Mouse (Mus musculus): Measurements from ENCODE around the gene Sfxn2. TPM values are rescaled to one million over a fixed set of nuclear protein-coding genes. Genes with fewer than 3 reads are reported as not detected.
"Not testable (repeated sequence)": the region's sequence is repeated elsewhere in the genome, so short reads cannot be mapped to it uniquely, and the experiment has no call there.

Sfxn2 gene
- polyA plus RNA-seq, 1 experiment from 2014 or later = 9.4 TPM

- Histone ChIP-seq H3K4me2 (replicated peaks; ENCODE audit: low read depth) (no peak overlapping the region), H3K9me3 (ENCODE audit: control insufficient read depth, low read length) (no peaks in the 10 kb centered on the region), H3K9ac (ENCODE audit: low read length) (no peak overlapping the region), H3K36me3 (ENCODE audit: control insufficient read depth, insufficient read depth, low read length) (no peaks in the 10 kb centered on the region), H3K27ac (replicated peaks) (peak overlapping the region; percentile 25; the same call in 1 of the 2 replicates), H3K4me1 (replicated peaks; ENCODE audit: control insufficient read depth, insufficient read depth) (no peaks in the 10 kb centered on the region), H3K27me3 (ENCODE audit: control insufficient read depth, insufficient read depth, low read length) (no peaks in the 10 kb centered on the region), H3K4me3 (ENCODE audit: low read depth, low read length) (no peak overlapping the region)
- 77% methylated on average over 14 of the region's 14 CpGs for WGBS
- no peak for ATAC-seq (ENCODE audit: low FRiP score, low TSS enrichment)
- TF ChIP-seq EP300 (optimal IDR thresholded peaks at IDR 0.05) (no peak), CTCF (IDR thresholded peaks at IDR 0.05; ENCODE audit: low read depth) (no peak)
- DNase-seq (ENCODE audit: low spot score) = no peak
These were observed 10.3 kb upstream of the Sfxn2 start for GRCm38 (mm10) chr19:46562581-46563515.

DNA sequence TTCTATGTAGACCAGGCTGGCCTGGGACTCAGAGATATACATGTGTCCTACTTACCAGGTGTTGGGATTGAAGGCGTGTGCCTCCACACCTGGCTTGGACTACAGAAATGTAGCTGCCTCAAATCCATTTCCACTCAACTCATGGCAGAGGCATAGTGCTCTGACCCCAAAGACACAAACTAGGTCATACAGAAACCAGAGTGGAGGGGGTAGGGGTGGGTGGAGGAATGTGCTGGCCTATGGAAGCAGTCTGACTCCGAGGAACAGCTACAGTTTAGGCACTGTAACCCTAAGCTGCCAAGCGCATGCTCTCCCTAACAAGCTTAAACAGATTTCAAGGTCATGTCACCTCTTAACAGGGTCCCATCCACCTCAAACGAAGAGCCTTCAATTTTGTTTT is 9.6 kb upstream of the Sfxn2 start:
- Histone ChIP-seq H3K27me3 (ENCODE audit: control insufficient read depth, insufficient read depth, low read length) (no peaks in the 10 kb centered on the region), H3K36me3 (ENCODE audit: control insufficient read depth, insufficient read depth, low read length) (no peaks in the 10 kb centered on the region), H3K4me3 (ENCODE audit: low read depth, low read length) (no peak overlapping the region), H3K4me2 (replicated peaks; ENCODE audit: low read depth) (no peak overlapping the region), H3K9ac (ENCODE audit: low read length) (no peak overlapping the region), H3K27ac (replicated peaks) (no peak overlapping the region), H3K9me3 (ENCODE audit: control insufficient read depth, low read length) (no peaks in the 10 kb centered on the region), H3K4me1 (replicated peaks; ENCODE audit: control insufficient read depth, insufficient read depth) (no peaks in the 10 kb centered on the region)
- DNase-seq (ENCODE audit: low spot score) (no peak), ATAC-seq (ENCODE audit: low FRiP score, low TSS enrichment) (no peak)
- WGBS = 71% methylated on average over 4 of the region's 4 CpGs
- TF ChIP-seq CTCF (IDR thresholded peaks at IDR 0.05; ENCODE audit: low read depth) = no peak

- no peaks in the 10 kb centered on the region for H3K4me1 ChIP-seq (replicated peaks; ENCODE audit: control insufficient read depth, insufficient read depth)
- no peaks in the 10 kb centered on the region for H3K27me3 ChIP-seq (ENCODE audit: control insufficient read depth, insufficient read depth, low read length)
- ATAC-seq (ENCODE audit: low FRiP score, low TSS enrichment) (no peak), DNase-seq (ENCODE audit: low spot score) (no peak)
- no peak overlapping the region for H3K27ac ChIP-seq (replicated peaks)
- TF ChIP-seq EP300 (optimal IDR thresholded peaks at IDR 0.05) (no peak), CTCF (IDR thresholded peaks at IDR 0.05; ENCODE audit: low read depth) (no peak)
- no peaks in the 10 kb centered on the region for H3K9me3 ChIP-seq (ENCODE audit: control insufficient read depth, low read length)
- H3K4me2 ChIP-seq (replicated peaks; ENCODE audit: low read depth) = no peak overlapping the region
- no peak overlapping the region for H3K4me3 ChIP-seq (ENCODE audit: low read depth, low read length)
- 65% methylated on average over 14 of the region's 14 CpGs for WGBS
- no peaks in the 10 kb centered on the region for H3K36me3 ChIP-seq (ENCODE audit: control insufficient read depth, insufficient read depth, low read length)
- H3K9ac ChIP-seq (ENCODE audit: low read length) = no peak overlapping the region
These were observed 9.1 kb upstream of the Sfxn2 start for GRCm38 (mm10) chr19:46564043-46564462.

- not testable (repeated sequence) for H3K36me3 ChIP-seq (ENCODE audit: control insufficient read depth, insufficient read depth, low read length); H3K27ac ChIP-seq (replicated peaks); H3K4me1 ChIP-seq (replicated peaks; ENCODE audit: control insufficient read depth, insufficient read depth); ATAC-seq (ENCODE audit: low FRiP score, low TSS enrichment); H3K9me3 ChIP-seq (ENCODE audit: control insufficient read depth, low read length); DNase-seq (ENCODE audit: low spot score); H3K9ac ChIP-seq (ENCODE audit: low read length); H3K4me3 ChIP-seq (ENCODE audit: low read depth, low read length); H3K27me3 ChIP-seq (ENCODE audit: control insufficient read depth, insufficient read depth, low read length)
- WGBS = 67% methylated on average over 3 of the region's 3 CpGs
- H3K4me2 ChIP-seq (replicated peaks; ENCODE audit: low read depth) = peak overlapping the region; percentile 79; the same call in 1 of the 2 replicates
These were observed 1.8 kb upstream of the Sfxn2 start for GRCm38 (mm10) chr19:46571211-46571877.

- Histone ChIP-seq H3K9ac (ENCODE audit: low read length) (no peak overlapping the region; the same call in 1 of the 2 replicates), H3K4me1 (replicated peaks; ENCODE audit: control insufficient read depth, insufficient read depth) (no peaks in the 10 kb centered on the region), H3K36me3 (ENCODE audit: control insufficient read depth, insufficient read depth, low read length) (no peaks in the 10 kb centered on the region), H3K9me3 (ENCODE audit: control insufficient read depth, low read length) (no peaks in the 10 kb centered on the region), H3K4me3 (ENCODE audit: low read depth, low read length) (peak overlapping the region; percentile 72), H3K27ac (replicated peaks) (no peak overlapping the region; the same call in 1 of the 2 replicates), H3K4me2 (replicated peaks; ENCODE audit: low read depth) (peak overlapping the region; percentile 79), H3K27me3 (ENCODE audit: control insufficient read depth, insufficient read depth, low read length) (no peaks in the 10 kb centered on the region)
- no peak for ATAC-seq (ENCODE audit: low FRiP score, low TSS enrichment)
- 13% methylated on average over 10 of the region's 10 CpGs for WGBS
- TF ChIP-seq EP300 (optimal IDR thresholded peaks at IDR 0.05) (no peak), CTCF (IDR thresholded peaks at IDR 0.05; ENCODE audit: low read depth) (peak; percentile 21)
- no peak for DNase-seq (ENCODE audit: low spot score)
These were observed 1.3 kb upstream of the Sfxn2 start for GRCm38 (mm10) chr19:46571878-46572244.

DNA sequence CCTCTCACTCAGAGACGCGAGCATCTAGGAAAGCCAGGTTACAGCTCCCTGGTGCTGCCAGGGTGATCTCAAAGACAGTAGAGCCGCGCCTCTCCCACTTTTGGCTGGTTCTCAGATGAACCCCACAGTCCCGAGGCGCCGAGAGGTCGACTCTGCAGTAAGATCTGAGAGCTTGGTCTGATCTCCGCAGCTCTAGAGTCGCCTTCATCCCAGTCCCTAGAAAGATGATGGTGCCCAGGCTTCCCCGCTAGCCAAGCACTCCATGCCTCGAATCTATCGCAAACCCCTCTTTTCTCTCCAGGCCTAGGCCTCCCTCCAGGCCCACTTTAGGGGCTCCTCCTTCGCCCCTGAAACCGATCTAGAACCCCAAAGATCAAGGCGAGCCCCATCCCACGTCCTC is 617 bp upstream of the Sfxn2 start:
- Histone ChIP-seq H3K4me1 (replicated peaks; ENCODE audit: control insufficient read depth, insufficient read depth) (no peaks in the 10 kb centered on the region), H3K9ac (ENCODE audit: low read length) (peak overlapping the region; percentile 60), H3K9me3 (ENCODE audit: control insufficient read depth, low read length) (no peaks in the 10 kb centered on the region), H3K4me3 (ENCODE audit: low read depth, low read length) (peak overlapping the region; percentile 72), H3K36me3 (ENCODE audit: control insufficient read depth, insufficient read depth, low read length) (no peaks in the 10 kb centered on the region), H3K27me3 (ENCODE audit: control insufficient read depth, insufficient read depth, low read length) (no peaks in the 10 kb centered on the region), H3K4me2 (replicated peaks; ENCODE audit: low read depth) (peak overlapping the region; percentile 79), H3K27ac (replicated peaks) (peak overlapping the region; percentile 49)
- TF ChIP-seq EP300 (optimal IDR thresholded peaks at IDR 0.05) (no peak), CTCF (IDR thresholded peaks at IDR 0.05; ENCODE audit: low read depth) (no peak)
- no peak for DNase-seq (ENCODE audit: low spot score)
- 0% methylated on average over 17 of the region's 17 CpGs for WGBS
- ATAC-seq (ENCODE audit: low FRiP score, low TSS enrichment) = no peak

Measured in stomach, postnatal 0 days (tissue).